Mouse (Mus musculus): ENCODE results near the gene Cdk10. TPM values are rescaled to one million over a fixed set of nuclear protein-coding genes. Genes with fewer than 3 reads are reported as not detected.
"Not testable (repeated sequence)": the region's sequence is repeated elsewhere in the genome, so short reads cannot be mapped to it uniquely, and the experiment has no call there.

Cdk10 gene
- polyA plus RNA-seq, 1 experiment from 2014 or later, result 39.1 TPM

DNA sequence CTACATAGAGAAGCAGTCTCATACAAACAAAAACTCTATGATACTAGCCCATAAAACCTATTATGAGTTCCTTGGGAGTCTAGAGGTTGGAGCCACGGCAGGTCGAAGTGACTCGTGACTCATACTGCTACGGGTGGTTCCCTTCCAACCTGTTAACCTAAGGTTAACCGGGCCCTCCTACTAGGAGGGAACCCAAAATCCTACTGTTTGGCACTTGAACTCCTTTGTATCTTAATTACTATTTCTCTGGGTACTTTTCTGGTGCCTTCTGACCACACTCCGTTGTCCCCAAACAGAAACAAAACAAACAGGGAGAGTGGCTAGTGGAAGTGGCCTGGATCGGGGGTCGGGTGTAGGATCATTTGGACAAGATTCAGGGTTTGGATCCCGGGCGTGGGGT is 12.8 kb upstream of the Cdk10 start:
- H3K4me1 ChIP-seq, result peaks cover 23% of the 10 kb centered on the region
- peaks cover 42% of the 10 kb centered on the region for H3K36me3 ChIP-seq
- H3K27me3 ChIP-seq, result no peaks in the 10 kb centered on the region
- no peak for ATAC-seq (ENCODE audit: low FRiP score)
- peak overlapping the region; percentile 89 for H3K4me2 ChIP-seq (replicated peaks)
- 45% methylated on average over 10 of the region's 10 CpGs for WGBS
- H3K9ac ChIP-seq, result peak overlapping the region; percentile 98
- H3K9me3 ChIP-seq (replicated peaks), result no peaks in the 10 kb centered on the region
- no peak overlapping the region for H3K27ac ChIP-seq
- peak overlapping the region; percentile 93 for H3K4me3 ChIP-seq

DNA sequence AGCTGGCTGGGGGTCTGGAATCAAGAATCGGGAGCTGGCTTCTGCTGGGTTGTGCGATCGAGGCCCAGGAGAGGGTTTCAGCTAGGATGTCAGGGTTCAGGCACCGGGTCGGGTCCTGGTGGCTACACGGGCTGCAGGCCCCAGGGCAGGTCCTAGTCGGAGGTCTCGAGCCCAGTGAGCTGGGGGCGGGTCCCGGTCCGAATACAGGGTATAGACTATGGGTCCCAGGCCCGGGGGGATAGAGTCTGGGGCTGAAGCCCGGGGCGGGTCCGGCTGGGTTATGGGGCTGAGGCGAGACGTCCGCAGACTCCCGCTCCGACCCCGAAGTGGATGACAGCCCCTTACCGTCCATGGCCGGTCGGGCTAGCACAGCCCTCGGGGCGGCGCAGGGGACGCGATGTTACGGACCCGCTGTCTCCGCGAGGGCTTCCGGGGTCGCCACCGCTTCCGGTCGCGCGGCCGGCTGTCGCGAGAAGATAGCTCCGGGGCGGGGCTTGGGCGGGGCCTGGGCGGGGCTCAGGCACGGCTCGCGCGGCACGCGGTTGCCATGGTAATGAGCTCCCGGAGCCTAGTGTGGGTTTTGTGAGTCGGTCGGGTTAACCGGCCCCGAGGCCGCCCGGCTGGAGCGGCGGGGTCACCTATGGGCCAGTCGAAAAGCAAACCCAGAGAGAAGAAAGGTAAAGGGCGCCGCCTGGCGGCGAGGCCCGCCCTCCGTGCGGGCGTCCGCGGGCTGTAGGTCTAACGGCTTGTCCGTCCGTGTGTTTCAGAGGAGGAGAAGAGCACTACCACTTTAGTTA is 12.1 kb upstream of the Cdk10 start, which contains the start of the genes Chmp1a and Spata33:
Gene Chmp1a (minus strand): TSS at position 443 of the 797 bp plus-strand sequence.
Gene Spata33 (plus strand): TSS at position 512 of the 797 bp plus-strand sequence.
- H3K27me3 ChIP-seq, result no peaks in the 10 kb centered on the region

DNA sequence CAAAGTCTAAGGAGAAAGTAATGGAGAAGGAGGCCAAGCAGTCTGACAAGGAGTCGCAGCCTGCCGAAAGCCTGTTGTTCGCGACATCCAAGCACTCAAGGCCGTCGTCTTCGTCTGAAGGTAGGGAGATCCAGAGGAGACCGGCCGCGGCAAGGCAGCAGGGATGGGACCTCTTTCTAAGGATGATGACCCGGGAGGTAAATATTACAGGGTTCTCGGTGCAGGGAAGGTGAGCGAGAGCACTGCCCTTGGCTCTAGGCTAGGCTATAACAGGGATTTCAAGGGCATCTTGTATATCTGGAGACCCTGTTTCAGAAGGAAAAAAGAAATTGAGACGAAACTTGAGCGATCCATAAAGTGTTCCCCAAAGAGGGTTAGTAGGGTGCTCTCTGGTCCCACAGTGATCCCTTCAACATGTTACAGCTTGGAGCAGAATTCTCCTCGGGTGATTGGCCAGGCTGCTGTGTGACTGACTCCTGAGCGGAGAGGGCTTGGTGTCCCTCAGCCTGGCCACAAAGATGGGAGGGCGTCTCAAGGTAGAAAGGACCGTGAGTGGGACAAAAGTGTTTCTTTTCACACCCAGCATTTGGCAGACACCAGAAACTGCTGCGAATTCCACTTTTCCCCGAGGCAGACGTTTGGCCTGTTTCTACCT is 11.4 kb upstream of the Cdk10 start:
- H3K36me3 ChIP-seq, result peaks cover 29% of the 10 kb centered on the region
- peak overlapping the region; percentile 50; the same call in 1 of the 2 replicates for H3K27ac ChIP-seq
- no peaks in the 10 kb centered on the region for H3K27me3 ChIP-seq
- peak overlapping the region; percentile 98 for H3K9ac ChIP-seq
- peaks cover 23% of the 10 kb centered on the region for H3K4me1 ChIP-seq
- no peaks in the 10 kb centered on the region for H3K9me3 ChIP-seq (replicated peaks)
- peak overlapping the region; percentile 93 for H3K4me3 ChIP-seq
- peak overlapping the region; percentile 89 for H3K4me2 ChIP-seq (replicated peaks)
- no peak for ATAC-seq (ENCODE audit: low FRiP score)
- WGBS, result 21% methylated on average over 22 of the region's 22 CpGs

More for the DNA sequence above, 12.1 kb upstream of the Cdk10 start, which contains the start of the genes Chmp1a and Spata33:
- Histone ChIP-seq H3K36me3 (peaks cover 36% of the 10 kb centered on the region), H3K9ac (peak within 1 kb of the TSS; percentile 98), H3K4me3 (peak within 1 kb of the TSS; percentile 93), H3K4me2 (replicated peaks) (peak within 1 kb of the TSS; percentile 89), H3K27ac (peak within 1 kb of the TSS; percentile 50), H3K4me1 (peaks cover 23% of the 10 kb centered on the region), H3K9me3 (replicated peaks) (no peaks in the 10 kb centered on the region)
- 1% methylated on average over 76 of the region's 76 CpGs for WGBS
- peak; percentile 95 for ATAC-seq (ENCODE audit: low FRiP score)

DNA sequence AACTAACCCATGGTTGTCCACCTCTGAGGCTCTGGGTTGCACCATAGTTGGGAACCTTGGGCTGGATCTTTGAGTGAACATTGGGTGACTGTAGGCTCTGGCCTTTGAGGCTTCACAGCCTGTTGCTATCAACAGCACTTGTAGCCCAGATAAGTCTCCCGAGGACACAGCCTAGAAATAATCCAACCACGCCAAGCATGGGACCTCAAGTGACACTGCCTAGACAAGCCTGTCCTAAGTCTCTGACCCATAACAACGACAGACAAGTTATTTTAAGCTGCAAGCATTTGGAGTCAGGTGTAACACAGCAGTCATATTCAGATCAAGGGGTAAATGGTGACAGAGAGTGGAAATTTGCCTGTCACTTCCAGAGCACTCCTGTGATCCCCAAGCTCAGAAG is 9.2 kb upstream of the Cdk10 start:
- Histone ChIP-seq H3K4me3 (no peak overlapping the region), H3K9ac (no peak overlapping the region), H3K4me1 (peaks cover 23% of the 10 kb centered on the region), H3K9me3 (replicated peaks) (no peaks in the 10 kb centered on the region), H3K27ac (no peak overlapping the region), H3K36me3 (0 out of 2 replicates have a peak, but pooled peaks cover 7% of the 10 kb centered on the region), H3K27me3 (no peaks in the 10 kb centered on the region), H3K4me2 (replicated peaks) (no peak overlapping the region)
- 85% methylated on average over 3 of the region's 3 CpGs for WGBS
- no peak for ATAC-seq (ENCODE audit: low FRiP score)

GRCm38 (mm10) chr8:123220917-123221316 is 3.7 kb upstream of the Cdk10 start:
- no peaks in the 10 kb centered on the region for H3K27me3 ChIP-seq
- no peaks in the 10 kb centered on the region for H3K36me3 ChIP-seq
- H3K27ac ChIP-seq, result no peak overlapping the region
- H3K4me1 ChIP-seq, result peaks cover 15% of the 10 kb centered on the region
- no peak overlapping the region for H3K4me2 ChIP-seq (replicated peaks)
- H3K9me3 ChIP-seq (replicated peaks), result no peaks in the 10 kb centered on the region
- ATAC-seq (ENCODE audit: low FRiP score), result no peak
- no peak overlapping the region for H3K4me3 ChIP-seq
- WGBS, result 93% methylated on average over 1 of the region's 1 CpGs
- H3K9ac ChIP-seq, result no peak overlapping the region

DNA sequence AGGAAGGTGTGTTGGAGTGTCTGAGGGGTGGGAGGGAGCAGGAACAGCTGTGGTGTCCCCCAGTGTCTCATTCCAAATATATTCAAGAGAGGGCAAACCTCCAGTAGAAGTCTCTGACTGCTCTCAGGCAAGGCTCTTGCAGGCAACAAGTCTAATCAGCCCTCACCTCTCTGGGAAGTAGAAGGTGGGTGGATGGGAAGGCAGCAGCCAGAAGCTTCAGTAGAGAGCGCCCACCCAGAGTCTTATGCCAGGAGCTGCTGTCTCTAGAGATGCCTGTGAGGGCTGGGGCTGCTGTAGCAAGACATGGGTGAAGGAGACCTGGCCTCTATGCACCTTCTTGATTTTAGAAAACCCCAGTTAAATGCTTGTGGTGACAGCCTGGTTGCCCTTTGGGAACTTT is 3.8 kb downstream of the Cdk10 start:
- 96% methylated on average over 1 of the region's 1 CpGs for WGBS
- no peak for ATAC-seq (ENCODE audit: low FRiP score)

GRCm38 (mm10) chr8:123230326-123230725 is 5.7 kb downstream of the Cdk10 start:
- H3K9me3 ChIP-seq (replicated peaks); H3K4me3 ChIP-seq; H3K4me2 ChIP-seq (replicated peaks); H3K9ac ChIP-seq; H3K27ac ChIP-seq; ATAC-seq (ENCODE audit: low FRiP score): not testable (repeated sequence)
- H3K4me1 ChIP-seq, result peaks cover 21% of the 10 kb centered on the region
- peaks cover 30% of the 10 kb centered on the region for H3K36me3 ChIP-seq
- WGBS, result 87% methylated on average over 11 of the region's 11 CpGs
- peaks cover 22% of the 10 kb centered on the region for H3K27me3 ChIP-seq

More for the DNA sequence above, 3.8 kb downstream of the Cdk10 start:
- H3K4me2 ChIP-seq (replicated peaks), result no peak overlapping the region
- no peak overlapping the region for H3K9ac ChIP-seq
- no peaks in the 10 kb centered on the region for H3K9me3 ChIP-seq (replicated peaks)
- peaks cover 3% of the 10 kb centered on the region for H3K27me3 ChIP-seq
- peaks cover 19% of the 10 kb centered on the region for H3K4me1 ChIP-seq
- no peak overlapping the region for H3K4me3 ChIP-seq
- H3K27ac ChIP-seq, result no peak overlapping the region
- peaks cover 30% of the 10 kb centered on the region for H3K36me3 ChIP-seq

DNA sequence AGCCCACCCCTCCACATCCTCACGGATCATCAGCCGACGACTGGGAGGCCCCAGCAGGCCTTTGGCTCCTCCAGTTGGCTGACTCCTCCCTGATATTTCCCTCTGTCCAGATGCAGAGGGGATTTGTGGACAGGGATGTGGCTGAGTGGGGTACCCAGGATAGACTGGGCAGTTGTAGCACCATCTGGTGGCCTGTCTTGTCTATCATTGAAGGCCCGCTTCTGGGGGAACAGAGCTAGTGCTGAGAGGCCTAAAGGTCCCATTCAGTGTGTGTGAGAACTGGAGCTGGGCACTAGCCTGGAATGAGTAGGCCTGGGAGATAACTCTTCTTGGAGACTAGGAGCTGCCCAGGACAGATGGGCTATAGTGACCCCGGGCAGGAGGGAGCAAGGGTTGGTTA is 7.1 kb downstream of the Cdk10 start:
- H3K9ac ChIP-seq, result no peak overlapping the region
- H3K4me2 ChIP-seq (replicated peaks), result no peak overlapping the region
- H3K9me3 ChIP-seq (replicated peaks), result no peaks in the 10 kb centered on the region
- ATAC-seq (ENCODE audit: low FRiP score), result no peak
- 63% methylated on average over 5 of the region's 5 CpGs for WGBS
- H3K4me1 ChIP-seq, result peaks cover 23% of the 10 kb centered on the region
- no peak overlapping the region for H3K4me3 ChIP-seq
- peaks cover 30% of the 10 kb centered on the region for H3K36me3 ChIP-seq
- peaks cover 35% of the 10 kb centered on the region for H3K27me3 ChIP-seq
- H3K27ac ChIP-seq, result no peak overlapping the region

DNA sequence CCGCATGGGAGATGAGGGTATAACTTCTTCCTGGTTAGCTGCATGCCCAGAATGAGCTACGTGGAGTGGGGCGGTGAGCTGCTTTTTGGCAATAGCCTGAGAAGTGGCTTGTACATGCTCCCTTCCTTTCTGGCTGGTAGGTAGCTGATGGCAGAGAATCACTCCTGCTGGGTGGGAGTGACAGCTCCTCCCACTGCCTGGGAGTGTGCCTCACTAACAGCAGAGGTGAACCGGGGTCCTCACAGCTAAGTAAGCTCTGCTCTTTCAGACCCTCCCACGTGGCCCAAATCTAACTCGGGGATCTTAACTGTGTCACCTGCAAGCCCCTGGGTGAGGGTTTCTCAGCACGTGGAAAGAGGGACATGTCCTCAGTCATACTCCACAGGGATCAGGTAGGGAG is 7.9 kb downstream of the Cdk10 start:
- H3K9ac ChIP-seq, result no peak overlapping the region
- WGBS, result 43% methylated on average over 7 of the region's 7 CpGs
- peaks cover 23% of the 10 kb centered on the region for H3K4me1 ChIP-seq

GRCm38 (mm10) chr8:123233300-123233699 is 8.7 kb downstream of the Cdk10 start:
- 0 out of 2 replicates have a peak, but pooled peaks have one; percentile 18 for ATAC-seq (ENCODE audit: low FRiP score)
- WGBS, result 67% methylated on average over 12 of the region's 13 CpGs
- no peak overlapping the region for H3K9ac ChIP-seq
- H3K27ac ChIP-seq, result no peak overlapping the region
- H3K4me2 ChIP-seq (replicated peaks), result no peak overlapping the region
- peaks cover 14% of the 10 kb centered on the region for H3K36me3 ChIP-seq
- H3K27me3 ChIP-seq, result peaks cover 44% of the 10 kb centered on the region
- H3K9me3 ChIP-seq (replicated peaks), result no peaks in the 10 kb centered on the region
- no peak overlapping the region for H3K4me3 ChIP-seq
- H3K4me1 ChIP-seq, result peaks cover 23% of the 10 kb centered on the region

More for the DNA sequence above, 7.9 kb downstream of the Cdk10 start:
- no peak for ATAC-seq (ENCODE audit: low FRiP score)
- no peaks in the 10 kb centered on the region for H3K9me3 ChIP-seq (replicated peaks)
- H3K27me3 ChIP-seq, result peaks cover 43% of the 10 kb centered on the region
- peaks cover 21% of the 10 kb centered on the region for H3K36me3 ChIP-seq
- no peak overlapping the region for H3K4me3 ChIP-seq
- no peak overlapping the region for H3K27ac ChIP-seq
- H3K4me2 ChIP-seq (replicated peaks), result no peak overlapping the region

- Histone ChIP-seq H3K9ac (no peak overlapping the region), H3K4me3 (no peak overlapping the region), H3K4me1 (peaks cover 23% of the 10 kb centered on the region), H3K4me2 (replicated peaks) (no peak overlapping the region), H3K36me3 (peaks cover 12% of the 10 kb centered on the region), H3K27me3 (peaks cover 44% of the 10 kb centered on the region), H3K27ac (no peak overlapping the region), H3K9me3 (replicated peaks) (no peaks in the 10 kb centered on the region)
- ATAC-seq (ENCODE audit: low FRiP score), result no peak
- WGBS, result 76% methylated on average over 11 of the region's 11 CpGs
These were observed 9.1 kb downstream of the Cdk10 start for GRCm38 (mm10) chr8:123233760-123234159.

- Histone ChIP-seq H3K4me1 (peaks cover 23% of the 10 kb centered on the region), H3K4me2 (replicated peaks) (peak overlapping the region; percentile 75), H3K36me3 (peaks cover 6% of the 10 kb centered on the region; the same call in 1 of the 2 replicates), H3K9ac (peak overlapping the region; percentile 52), H3K4me3 (peak overlapping the region; percentile 41), H3K9me3 (replicated peaks) (no peaks in the 10 kb centered on the region), H3K27me3 (peaks cover 44% of the 10 kb centered on the region), H3K27ac (no peak overlapping the region)
- peak; percentile 16; the same call in 1 of the 2 replicates for ATAC-seq (ENCODE audit: low FRiP score)
- WGBS, result 35% methylated on average over 13 of the region's 13 CpGs
These were observed 10.4 kb downstream of the Cdk10 start for GRCm38 (mm10) chr8:123234918-123235519.
